Mouse (Mus musculus): ENCODE data around the gene Ms4a6d. TPM values are rescaled to one million over a fixed set of nuclear protein-coding genes. Genes with fewer than 3 reads are reported as not detected.
"Not testable (repeated sequence)": the region's sequence is repeated elsewhere in the genome, so short reads cannot be mapped to it uniquely, and the experiment has no call there.

Ms4a6d gene
- polyA plus RNA-seq, 1 experiment from 2014 or later: 1.9 TPM

- no peak overlapping the region for H3K4me2 ChIP-seq (replicated peaks)
- no peaks in the 10 kb centered on the region for H3K36me3 ChIP-seq
- no peak overlapping the region for H3K27ac ChIP-seq (replicated peaks)
- H3K4me3 ChIP-seq: no peak overlapping the region
- ATAC-seq (replicated peaks): no peak
- 77% methylated on average over 8 of the region's 8 CpGs for WGBS
- H3K4me1 ChIP-seq: no peaks in the 10 kb centered on the region
- no peaks in the 10 kb centered on the region for H3K27me3 ChIP-seq
- no peaks in the 10 kb centered on the region for H3K9me3 ChIP-seq
- no peak overlapping the region for H3K9ac ChIP-seq (replicated peaks)
Observed at GRCm38 (mm10) chr19:11613776-11614443, 9.3 kb upstream of the Ms4a6d start.

- Histone ChIP-seq H3K9ac (replicated peaks) (no peak overlapping the region), H3K27ac (replicated peaks) (no peak overlapping the region), H3K9me3 (no peaks in the 10 kb centered on the region), H3K36me3 (no peaks in the 10 kb centered on the region), H3K4me1 (no peaks in the 10 kb centered on the region), H3K4me2 (replicated peaks) (no peak overlapping the region), H3K4me3 (no peak overlapping the region), H3K27me3 (no peaks in the 10 kb centered on the region)
- ATAC-seq (replicated peaks): no peak
- 93% methylated on average over 1 of the region's 1 CpGs for WGBS
Observed at GRCm38 (mm10) chr19:11613084-11613483, 8.4 kb upstream of the Ms4a6d start.

- Histone ChIP-seq H3K36me3 (no peaks in the 10 kb centered on the region), H3K4me3 (no peak overlapping the region), H3K27me3 (no peaks in the 10 kb centered on the region), H3K9me3 (no peaks in the 10 kb centered on the region), H3K9ac (replicated peaks) (no peak overlapping the region), H3K27ac (replicated peaks) (no peak overlapping the region), H3K4me2 (replicated peaks) (no peak overlapping the region), H3K4me1 (no peaks in the 10 kb centered on the region)
- 59% methylated on average over 2 of the region's 2 CpGs for WGBS
- ATAC-seq (replicated peaks): no peak
Observed at GRCm38 (mm10) chr19:11612293-11612692, 7.6 kb upstream of the Ms4a6d start.

- WGBS: 32% methylated on average over 6 of the region's 6 CpGs
- Histone ChIP-seq H3K4me1 (no peaks in the 10 kb centered on the region), H3K27ac (replicated peaks) (no peak overlapping the region), H3K4me2 (replicated peaks) (no peak overlapping the region), H3K9ac (replicated peaks) (no peak overlapping the region), H3K27me3 (no peaks in the 10 kb centered on the region), H3K9me3 (no peaks in the 10 kb centered on the region), H3K4me3 (no peak overlapping the region), H3K36me3 (no peaks in the 10 kb centered on the region)
- peak; percentile 80 for ATAC-seq (replicated peaks)
Observed at GRCm38 (mm10) chr19:11611541-11611945, 6.9 kb upstream of the Ms4a6d start.

- Histone ChIP-seq H3K4me2 (replicated peaks) (no peak overlapping the region), H3K27me3 (no peaks in the 10 kb centered on the region), H3K9ac (replicated peaks) (no peak overlapping the region), H3K4me3 (no peak overlapping the region), H3K9me3 (no peaks in the 10 kb centered on the region), H3K36me3 (no peaks in the 10 kb centered on the region), H3K27ac (replicated peaks) (no peak overlapping the region), H3K4me1 (no peaks in the 10 kb centered on the region)
- ATAC-seq (replicated peaks): 0 out of 2 replicates have a peak, but pooled peaks have one; percentile 46
- 10% methylated on average over 1 of the region's 1 CpGs for WGBS
Observed at GRCm38 (mm10) chr19:11608172-11608571, 3.5 kb upstream of the Ms4a6d start.

- no peak overlapping the region for H3K27ac ChIP-seq (replicated peaks)
- H3K9ac ChIP-seq (replicated peaks): no peak overlapping the region
- no peaks in the 10 kb centered on the region for H3K36me3 ChIP-seq
- H3K27me3 ChIP-seq: no peaks in the 10 kb centered on the region
- no peaks in the 10 kb centered on the region for H3K9me3 ChIP-seq
- whole genome bisulfite sequencing: 89% methylated on average over 2 of the region's 2 CpGs
- no peak for ATAC-seq (replicated peaks)
- no peak overlapping the region for H3K4me3 ChIP-seq
- no peaks in the 10 kb centered on the region for H3K4me1 ChIP-seq
- no peak overlapping the region for H3K4me2 ChIP-seq (replicated peaks)
Observed at GRCm38 (mm10) chr19:11602026-11602425, 2.6 kb downstream of the Ms4a6d start.

DNA sequence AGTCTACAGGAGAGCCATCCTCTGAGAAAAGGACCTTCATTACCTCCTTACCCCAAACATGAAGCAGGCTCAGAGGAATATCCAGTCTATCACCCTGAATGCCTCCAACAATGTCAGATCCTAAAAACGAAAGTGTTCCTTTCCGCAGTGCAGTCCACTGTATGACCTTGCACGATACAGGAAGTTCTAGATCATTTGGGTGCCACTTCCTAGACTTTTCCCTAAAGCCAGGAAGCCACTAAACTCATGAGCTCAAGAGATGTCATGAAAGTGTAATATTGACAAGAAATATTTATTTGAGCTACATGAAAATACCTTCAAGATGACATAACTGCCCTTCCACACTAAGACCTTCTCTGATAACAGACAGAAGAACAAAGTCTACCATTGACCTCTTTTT, 3.3 kb downstream of the Ms4a6d start:
- 89% methylated on average over 3 of the region's 3 CpGs for WGBS
- Histone ChIP-seq H3K9me3 (no peaks in the 10 kb centered on the region), H3K36me3 (no peaks in the 10 kb centered on the region), H3K4me1 (no peaks in the 10 kb centered on the region), H3K9ac (replicated peaks) (no peak overlapping the region), H3K4me2 (replicated peaks) (no peak overlapping the region), H3K4me3 (no peak overlapping the region), H3K27ac (replicated peaks) (no peak overlapping the region), H3K27me3 (no peaks in the 10 kb centered on the region)
- no peak for ATAC-seq (replicated peaks)

- no peaks in the 10 kb centered on the region for H3K9me3 ChIP-seq
- no peak for ATAC-seq (replicated peaks)
- H3K4me1 ChIP-seq: no peaks in the 10 kb centered on the region
- no peak overlapping the region for H3K27ac ChIP-seq (replicated peaks)
- no peak overlapping the region for H3K9ac ChIP-seq (replicated peaks)
- no peak overlapping the region for H3K4me3 ChIP-seq
- 79% methylated on average over 2 of the region's 2 CpGs for WGBS
- H3K4me2 ChIP-seq (replicated peaks): no peak overlapping the region
- no peaks in the 10 kb centered on the region for H3K36me3 ChIP-seq
- H3K27me3 ChIP-seq: no peaks in the 10 kb centered on the region
Observed at GRCm38 (mm10) chr19:11589891-11590449, 14.7 kb downstream of the Ms4a6d start.

DNA sequence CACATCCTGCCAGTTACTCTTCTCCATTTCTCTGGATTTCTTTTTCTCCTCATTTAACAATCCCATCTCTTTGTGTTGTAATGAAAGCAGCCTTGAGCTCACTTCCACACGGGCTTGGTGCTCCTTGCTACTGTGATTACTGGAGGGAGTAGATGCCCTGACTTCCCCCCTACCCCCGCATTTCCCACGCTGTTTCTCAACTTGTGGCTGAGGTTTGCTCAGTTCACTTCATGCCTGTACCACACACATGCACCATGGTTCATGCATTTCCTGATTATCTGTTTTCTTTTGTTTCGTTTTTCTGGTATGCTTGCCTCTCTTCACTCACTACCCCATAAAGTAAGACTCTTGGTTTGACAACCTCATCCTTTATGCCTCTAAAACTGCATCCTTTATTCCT, 15.4 kb downstream of the Ms4a6d start:
- no peaks in the 10 kb centered on the region for H3K4me1 ChIP-seq
- no peaks in the 10 kb centered on the region for H3K27me3 ChIP-seq
- H3K4me2 ChIP-seq (replicated peaks): no peak overlapping the region
- no peak overlapping the region for H3K4me3 ChIP-seq
- WGBS: 74% methylated on average over 4 of the region's 4 CpGs
- H3K27ac ChIP-seq (replicated peaks): no peak overlapping the region
- ATAC-seq (replicated peaks): no peak
- H3K9me3 ChIP-seq: no peaks in the 10 kb centered on the region
- no peak overlapping the region for H3K9ac ChIP-seq (replicated peaks)
- no peaks in the 10 kb centered on the region for H3K36me3 ChIP-seq

GRCm38 (mm10) chr19:11574965-11575364, 29.7 kb downstream of the Ms4a6d start:
- WGBS: 85% methylated on average over 8 of the region's 8 CpGs
- H3K4me2 ChIP-seq (replicated peaks): no peak overlapping the region
- no peak overlapping the region for H3K9ac ChIP-seq (replicated peaks)
- no peaks in the 10 kb centered on the region for H3K27me3 ChIP-seq
- no peak overlapping the region for H3K4me3 ChIP-seq
- H3K36me3 ChIP-seq: no peaks in the 10 kb centered on the region
- H3K9me3 ChIP-seq: no peaks in the 10 kb centered on the region
- no peaks in the 10 kb centered on the region for H3K4me1 ChIP-seq
- H3K27ac ChIP-seq (replicated peaks): no peak overlapping the region
- no peak for ATAC-seq (replicated peaks)

- not testable (repeated sequence) for H3K4me1 ChIP-seq; H3K4me3 ChIP-seq; H3K27ac ChIP-seq (replicated peaks); H3K27me3 ChIP-seq; H3K36me3 ChIP-seq; ATAC-seq (replicated peaks); H3K9me3 ChIP-seq; H3K4me2 ChIP-seq (replicated peaks); H3K9ac ChIP-seq (replicated peaks)
Observed at GRCm38 (mm10) chr19:11559560-11559959, 45.1 kb downstream of the Ms4a6d start.

DNA sequence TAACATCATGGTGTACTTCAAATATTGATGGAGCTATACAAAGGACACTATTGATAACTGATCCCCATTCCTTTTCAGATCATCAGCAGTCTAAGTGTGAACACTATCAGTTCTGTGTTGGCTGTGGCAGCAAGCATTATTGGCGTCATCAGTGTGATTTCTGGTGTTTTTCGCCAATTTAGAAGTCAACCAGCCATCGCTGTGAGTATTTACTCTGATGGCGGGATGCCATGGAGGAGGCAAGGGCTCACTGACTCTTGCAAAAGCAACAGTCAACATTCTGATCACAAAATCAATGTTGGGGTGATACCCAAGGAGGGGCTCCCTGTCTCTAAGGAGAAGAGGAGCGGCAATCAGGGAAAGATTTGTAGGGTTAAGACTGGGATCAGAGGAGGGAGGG, 49.9 kb downstream of the Ms4a6d start:
- H3K9ac ChIP-seq (replicated peaks): no peak overlapping the region
- no peak overlapping the region for H3K4me3 ChIP-seq
- no peaks in the 10 kb centered on the region for H3K36me3 ChIP-seq
- no peaks in the 10 kb centered on the region for H3K27me3 ChIP-seq
- H3K27ac ChIP-seq (replicated peaks): no peak overlapping the region
- no peaks in the 10 kb centered on the region for H3K4me1 ChIP-seq
- no peaks in the 10 kb centered on the region for H3K9me3 ChIP-seq
- 91% methylated on average over 5 of the region's 5 CpGs for WGBS
- no peak for ATAC-seq (replicated peaks)
- no peak overlapping the region for H3K4me2 ChIP-seq (replicated peaks)

DNA sequence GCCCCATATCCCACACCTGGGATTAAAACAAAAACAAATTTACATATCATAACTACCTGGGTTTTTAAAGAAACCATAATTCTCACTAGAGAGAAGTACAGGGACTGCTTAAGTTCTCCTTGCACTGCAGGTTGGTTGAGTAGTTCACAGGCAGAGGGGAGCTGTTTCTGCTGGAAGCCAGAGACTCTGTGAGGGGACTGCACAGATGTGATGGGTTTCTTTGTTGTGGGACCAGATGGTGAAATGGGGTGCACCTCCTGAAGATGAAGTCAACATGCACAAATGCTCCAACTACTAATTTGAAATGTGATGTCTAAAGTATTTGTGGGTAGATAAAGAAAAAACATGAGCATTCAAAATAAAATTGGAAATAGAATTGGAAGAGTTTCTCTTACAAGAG, 56.7 kb downstream of the Ms4a6d start:
- Histone ChIP-seq H3K9me3 (no peaks in the 10 kb centered on the region), H3K36me3 (no peaks in the 10 kb centered on the region), H3K4me2 (replicated peaks) (no peak overlapping the region), H3K4me3 (no peak overlapping the region), H3K27me3 (no peaks in the 10 kb centered on the region), H3K27ac (replicated peaks) (no peak overlapping the region), H3K9ac (replicated peaks) (no peak overlapping the region), H3K4me1 (no peaks in the 10 kb centered on the region)
- no peak for ATAC-seq (replicated peaks)

Measured in forebrain, embryonic 15.5 days (tissue).